26 mouse cellular contexts compared by ENCODE assay signal in genomic region chr15:30701592-30701991, GRCm38 (mm10).
"Had no signal": no experiment of that assay in that cellular context is flagged by ENCODE, and none has a peak within 500 bp of the region (broad histone marks: within the 10 kb centered on the region; RNA-seq: fewer than 3 reads in every experiment).

No protein-coding gene starts in this region.

- H3K27ac ChIP-seq: heart, adult 2 months; heart, embryonic 13.5 days; heart, embryonic 15.5 days; hindbrain, embryonic 13.5 days; hindbrain, embryonic 15.5 days; hindbrain, postnatal 0 days; kidney, embryonic 15.5 days; kidney, postnatal 0 days; limb, embryonic 13.5 days; limb, embryonic 15.5 days had no signal

- H3K36me3 ChIP-seq: heart, embryonic 13.5 days; heart, embryonic 15.5 days; hindbrain, embryonic 15.5 days; kidney, embryonic 15.5 days; limb, embryonic 13.5 days; limb, embryonic 15.5 days had no signal

- H3K4me2 ChIP-seq: heart, embryonic 11.5 days; heart, embryonic 13.5 days; heart, embryonic 15.5 days; hindbrain, embryonic 13.5 days; hindbrain, embryonic 15.5 days; kidney, embryonic 15.5 days; limb, embryonic 13.5 days; limb, embryonic 15.5 days had no signal

- H3K9ac ChIP-seq: forebrain, postnatal 0 days; heart, embryonic 13.5 days; heart, embryonic 15.5 days; hindbrain, embryonic 13.5 days; hindbrain, embryonic 15.5 days; kidney, embryonic 15.5 days; limb, embryonic 13.5 days; limb, embryonic 15.5 days had no signal

- H3K4me1 ChIP-seq: hindbrain, embryonic 13.5 days; hindbrain, embryonic 15.5 days; kidney, embryonic 15.5 days; limb, embryonic 13.5 days; limb, embryonic 15.5 days had no signal

- H3K4me3 ChIP-seq: heart, adult 2 months; heart, embryonic 13.5 days; heart, embryonic 15.5 days; hindbrain, embryonic 13.5 days; hindbrain, embryonic 15.5 days; kidney, embryonic 15.5 days; limb, embryonic 13.5 days; limb, embryonic 15.5 days had no signal

- H3K27me3 ChIP-seq: heart, embryonic 13.5 days; heart, embryonic 15.5 days; hindbrain, embryonic 13.5 days; hindbrain, embryonic 15.5 days; kidney, embryonic 15.5 days; limb, embryonic 13.5 days; limb, embryonic 15.5 days had no signal

- H3K9me3 ChIP-seq: heart, embryonic 13.5 days; heart, embryonic 15.5 days; hindbrain, embryonic 13.5 days; hindbrain, embryonic 15.5 days; kidney, embryonic 15.5 days; limb, embryonic 15.5 days had no signal

- DNase-seq: forebrain, postnatal 0 days; gastrocnemius, postnatal 14 days; gastrocnemius, postnatal 36 days; heart, adult 11 months; heart, adult 2 months; heart, postnatal 14 days; heart, postnatal 36 days; kidney, adult 11 months; kidney, adult 2 months; kidney, adult 9 months; kidney, postnatal 14 days; kidney, postnatal 36 days; layer of hippocampus, adult 9-11 months; layer of hippocampus, postnatal 36 days; left cerebral cortex, postnatal 4 days had no signal

- ATAC-seq: forebrain, postnatal 0 days; hindbrain, postnatal 0 days; intestine, embryonic 16.5 days had no signal
